Mouse (Mus musculus) left cerebral cortex, adult 2 months (tissue): Measurements from ENCODE around the gene Cd3e. TPM values are rescaled to one million over a fixed set of nuclear protein-coding genes. Genes with fewer than 3 reads are reported as not detected.
"Not testable (repeated sequence)": the region's sequence is repeated elsewhere in the genome, so short reads cannot be mapped to it uniquely, and the experiment has no call there.

Source experiments
- DNase-seq, 2 experiments: peaks; one replicate each; pipeline ENCODE4 v3.0.0; 2021 to 2022; ENCODE audit warnings: low spot score in 2 of 2, mixed read lengths in 1 of 2; ENCODE audit errors: extremely low spot score in 1 of 2
- H3K27ac ChIP-seq: fragments of 200-600 bp; 2 replicates; pipeline ENCODE4 v1.8.1; 2022
- H3K4me3 ChIP-seq: fragments of 200-600 bp; 2 replicates; pipeline ENCODE4 v1.8.1; 2022
- CTCF ChIP-seq: fragments of 200-600 bp; IDR thresholded peaks from 2 replicates; pipeline ENCODE4 v1.8.1; 2022; ENCODE audit warnings: antibody characterized with exemption, mild to moderate bottlenecking, moderate library complexity
- intact Hi-C: fragments of 180-260 bp; cut with DNase I; formaldehyde crosslinking; loops from one replicate; pipeline ENCODE4 v1.15.1; 2025
- total RNA-seq, 2 experiments: library from RNA; stranded (reverse); gene quantifications; 2 replicates each; pipeline ENCODE4 v1.2.3; 2021

Cd3e gene
- total RNA-seq, 2 experiments from 2014 or later, result not detected

GRCm38 (mm10) chr9:44986242-44986781, 23.1 kb downstream of the Cd3e start:
- intact Hi-C loops, result no loop called here
- DNase-seq, result no peak
- no peak for TF ChIP-seq CTCF
- H3K4me3 ChIP-seq, result no peak overlapping the region
- no peak overlapping the region for H3K27ac ChIP-seq

GRCm38 (mm10) chr9:44985721-44986161, 23.7 kb downstream of the Cd3e start:
- Histone ChIP-seq H3K27ac (no peak overlapping the region), H3K4me3 (no peak overlapping the region)
- DNase-seq, result no peak
- no peak for TF ChIP-seq CTCF
- intact Hi-C loops, result no loop called here

GRCm38 (mm10) chr9:44983001-44983400, 26.4 kb downstream of the Cd3e start:
- TF ChIP-seq CTCF, result no peak
- no peak for DNase-seq
- H3K27ac ChIP-seq, result no peak overlapping the region
- intact Hi-C loops, result no loop called here
- H3K4me3 ChIP-seq, result no peak overlapping the region

- no peak overlapping the region for H3K27ac ChIP-seq
- intact Hi-C loops, result no loop called here
- no peak for TF ChIP-seq CTCF
- DNase-seq, result no peak
- no peak overlapping the region for H3K4me3 ChIP-seq
Measured at GRCm38 (mm10) chr9:44982531-44982930, 26.9 kb downstream of the Cd3e start.

GRCm38 (mm10) chr9:44982081-44982480, 27.3 kb downstream of the Cd3e start:
- no peak for DNase-seq
- H3K4me3 ChIP-seq, result no peak overlapping the region
- intact Hi-C loops, result no loop called here
- no peak overlapping the region for H3K27ac ChIP-seq
- no peak for TF ChIP-seq CTCF

- no peak within 1 kb of the TSS for H3K27ac ChIP-seq
- intact Hi-C loops, result no loop called here
- no peak for DNase-seq
- no peak for TF ChIP-seq CTCF
- no peak within 1 kb of the TSS for H3K4me3 ChIP-seq
Measured at GRCm38 (mm10) chr9:44981676-44982075, 27.8 kb downstream of the Cd3e start, which contains the start of gene Cd3d. Gene Cd3d (plus strand): TSS chr9:44981786.

GRCm38 (mm10) chr9:44981104-44981503, 28.3 kb downstream of the Cd3e start:
- Histone ChIP-seq H3K4me3 (no peak overlapping the region), H3K27ac (no peak overlapping the region)
- DNase-seq, result no peak
- no peak for TF ChIP-seq CTCF
- intact Hi-C loops, result no loop called here

GRCm38 (mm10) chr9:44980242-44980641, 29.2 kb downstream of the Cd3e start, which contains the start of gene Cd3g:
Gene Cd3g (minus strand): TSS chr9:44980431.
- no peak for DNase-seq
- intact Hi-C loops, result no loop called here
- no peak for TF ChIP-seq CTCF
- H3K27ac ChIP-seq, result no peak within 1 kb of the TSS
- H3K4me3 ChIP-seq, result no peak within 1 kb of the TSS

- Histone ChIP-seq H3K27ac (no peak overlapping the region), H3K4me3 (no peak overlapping the region)
- no peak for DNase-seq
- no peak for TF ChIP-seq CTCF
- intact Hi-C loops, result no loop called here
Measured at GRCm38 (mm10) chr9:44979806-44980205, 29.6 kb downstream of the Cd3e start.

- Histone ChIP-seq H3K4me3 (no peak overlapping the region), H3K27ac (no peak overlapping the region)
- no peak for TF ChIP-seq CTCF
- no peak for DNase-seq
- intact Hi-C loops, result no loop called here
Measured at GRCm38 (mm10) chr9:44977813-44978212, 31.6 kb downstream of the Cd3e start.

GRCm38 (mm10) chr9:44969450-44969849, 40.0 kb downstream of the Cd3e start:
- no peak overlapping the region for H3K27ac ChIP-seq
- intact Hi-C loops, result loop anchor here (1.0 to 5.0 kb wide), 2 partner anchors 132 to 177 kb away; no protein-coding TSS in a partner anchor

GRCm38 (mm10) chr9:44967763-44968162, 41.7 kb downstream of the Cd3e start:
- intact Hi-C loops, result loop anchor here (5.0 kb wide), 1 partner anchor 130 kb away; no protein-coding TSS in a partner anchor
- H3K4me3 ChIP-seq, DNase-seq, H3K27ac ChIP-seq: not testable (repeated sequence)

More at GRCm38 (mm10) chr9:44969450-44969849, 40.0 kb downstream of the Cd3e start:
- TF ChIP-seq CTCF, result peak; percentile 43
- no peak overlapping the region for H3K4me3 ChIP-seq
- DNase-seq, result no peak

GRCm38 (mm10) chr9:44966815-44967242, 42.6 kb downstream of the Cd3e start:
- TF ChIP-seq CTCF, result peak; percentile 76
- intact Hi-C loops, result loop anchor here (1.0 to 5.0 kb wide), 2 partner anchors 130 to 178 kb away; no protein-coding TSS in a partner anchor
- H3K27ac ChIP-seq, result no peak overlapping the region

More at GRCm38 (mm10) chr9:44966815-44967242, 42.6 kb downstream of the Cd3e start:
- H3K4me3 ChIP-seq, result no peak overlapping the region
- DNase-seq, result peak; percentile 46 to 54
